Mouse (Mus musculus) hindbrain, embryonic 14.5 days (tissue): ENCODE measurements around the gene Wipf2. TPM values are rescaled to one million over a fixed set of nuclear protein-coding genes. Genes with fewer than 3 reads are reported as not detected.

ENCODE experiments used
- ATAC-seq: fragments of 200-750 bp; cut with Nextera tagmentation; 2 replicates; pipeline ENCODE4 v1.8.0; 2017; ENCODE audit warnings: moderate number of reproducible peaks, mild to moderate bottlenecking, moderate TSS enrichment, moderate library complexity; ENCODE audit not compliant: low FRiP score
- DNase-seq: peaks from one replicate; pipeline ENCODE4 v3.0.0-alpha.2; 2015; ENCODE audit warnings: low spot score
- H3K27ac ChIP-seq: fragments of 300-500 bp; sonication (generic); 2 replicates; pipeline ENCODE4 v1.5.1; 2014; ENCODE audit warnings: mild to moderate bottlenecking, moderate library complexity
- H3K27me3 ChIP-seq: fragments of 300-500 bp; sonication (generic); 2 replicates; pipeline ENCODE4 v1.6.1; 2014; ENCODE audit warnings: mild to moderate bottlenecking, low read length, mixed read lengths; ENCODE audit not compliant: control insufficient read depth, insufficient read depth
- H3K36me3 ChIP-seq: fragments of 300-500 bp; sonication (generic); replicated peaks from 2 replicates; pipeline ENCODE4 v1.6.1; 2014; ENCODE audit not compliant: control insufficient read depth, insufficient read depth
- H3K4me1 ChIP-seq: fragments of 300-500 bp; sonication (generic); replicated peaks from 2 replicates; pipeline ENCODE4 v1.6.1; 2014; ENCODE audit warnings: antibody characterized with exemption, low read length, mixed read lengths; ENCODE audit not compliant: control insufficient read depth, insufficient read depth
- H3K4me2 ChIP-seq: fragments of 300-500 bp; sonication (generic); replicated peaks from 2 replicates; pipeline ENCODE4 v1.6.1; 2014; ENCODE audit warnings: mild to moderate bottlenecking, moderate library complexity
- H3K4me3 ChIP-seq: fragments of 300-500 bp; sonication (generic); replicated peaks from 2 replicates; pipeline ENCODE4 v1.5.1; 2014; ENCODE audit warnings: mild to moderate bottlenecking, low read length
- H3K9ac ChIP-seq: fragments of 300-500 bp; sonication (generic); 2 replicates; pipeline ENCODE4 v1.6.1; 2014
- H3K9me3 ChIP-seq: fragments of 300-500 bp; sonication (generic); 2 replicates; pipeline ENCODE4 v1.6.1; 2016; ENCODE audit warnings: low read length; ENCODE audit not compliant: control insufficient read depth
- WGBS: fragments of 180-500 bp; shearing (Covaris S2); extraction: QIAGEN DNeasy Blood & Tissue Kit; methylation state at CpG from one replicate; pipeline ENCODE4 v1.1.7; 2014; 5-methylcytosine and 5-hydroxymethylcytosine counted together
- polyA plus RNA-seq: library from polyadenylated mRNA; unstranded; fragments of >200 nt; fragmentation: Nextera tagmentation; extraction: Ambion mirVana; gene quantifications from 2 replicates; pipeline ENCODE4 v1.2.1, GENCODE M21; 2014

Gene Wipf2
- polyA plus RNA-seq, 1 experiment from 2014 or later = 4.7 TPM

DNA sequence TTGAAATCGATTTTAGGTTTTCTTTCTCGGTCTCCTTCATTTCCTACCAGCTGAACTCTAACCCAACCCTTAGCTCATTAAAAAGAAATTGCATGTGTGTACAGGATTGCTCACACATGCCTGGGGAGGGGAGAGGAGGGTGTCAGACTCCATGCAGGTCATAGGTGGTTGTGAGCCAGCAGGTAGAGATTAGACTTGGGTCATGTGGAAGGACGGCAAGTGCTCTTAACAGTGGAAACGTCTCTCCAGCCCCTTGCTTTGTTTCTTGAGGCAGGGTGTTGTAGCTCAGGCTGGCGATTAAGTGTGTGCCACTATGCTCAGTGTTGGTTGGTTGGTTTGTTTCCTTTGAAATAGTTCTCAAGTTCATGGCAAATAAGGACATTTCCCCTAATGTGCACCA lies 7.4 kb downstream of the Wipf2 start:
- Histone ChIP-seq H3K27ac (no peak overlapping the region), H3K27me3 (no peaks in the 10 kb centered on the region), H3K9me3 (no peaks in the 10 kb centered on the region), H3K4me3 (no peak overlapping the region), H3K4me1 (peaks cover 3% of the 10 kb centered on the region; the same call in 1 of the 2 replicates), H3K36me3 (peaks cover 34% of the 10 kb centered on the region), H3K4me2 (no peak overlapping the region), H3K9ac (no peak overlapping the region)
- DNase-seq (no peak), ATAC-seq (no peak)
- WGBS = 83% methylated on average over 5 of the region's 5 CpGs

DNA sequence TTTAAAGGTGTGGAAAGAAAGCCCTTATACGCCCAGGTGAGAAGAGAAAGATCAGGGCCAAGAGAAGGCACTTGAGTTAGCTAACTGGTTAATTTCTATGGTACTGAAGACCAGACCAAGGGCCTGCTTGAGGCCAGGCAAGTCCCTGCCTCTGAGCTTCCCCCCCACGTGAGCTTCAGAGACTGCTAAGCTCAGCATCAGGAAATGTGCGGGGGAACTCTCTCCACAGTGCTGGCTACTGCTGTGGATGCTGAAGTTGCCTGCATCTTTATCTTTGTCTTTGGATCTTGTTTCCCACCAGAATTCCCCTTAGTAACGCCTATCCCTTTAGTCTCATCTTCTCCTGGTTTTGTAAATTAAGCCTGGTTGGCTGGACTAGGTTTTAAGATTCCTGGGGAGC lies 8.0 kb downstream of the Wipf2 start:
- Histone ChIP-seq H3K27ac (no peak overlapping the region), H3K9ac (peak overlapping the region; percentile 20), H3K4me1 (peaks cover 3% of the 10 kb centered on the region; the same call in 1 of the 2 replicates), H3K9me3 (no peaks in the 10 kb centered on the region), H3K36me3 (peaks cover 33% of the 10 kb centered on the region), H3K4me3 (no peak overlapping the region), H3K27me3 (no peaks in the 10 kb centered on the region), H3K4me2 (no peak overlapping the region)
- no peak for DNase-seq
- WGBS = 71% methylated on average over 4 of the region's 4 CpGs
- no peak for ATAC-seq

DNA sequence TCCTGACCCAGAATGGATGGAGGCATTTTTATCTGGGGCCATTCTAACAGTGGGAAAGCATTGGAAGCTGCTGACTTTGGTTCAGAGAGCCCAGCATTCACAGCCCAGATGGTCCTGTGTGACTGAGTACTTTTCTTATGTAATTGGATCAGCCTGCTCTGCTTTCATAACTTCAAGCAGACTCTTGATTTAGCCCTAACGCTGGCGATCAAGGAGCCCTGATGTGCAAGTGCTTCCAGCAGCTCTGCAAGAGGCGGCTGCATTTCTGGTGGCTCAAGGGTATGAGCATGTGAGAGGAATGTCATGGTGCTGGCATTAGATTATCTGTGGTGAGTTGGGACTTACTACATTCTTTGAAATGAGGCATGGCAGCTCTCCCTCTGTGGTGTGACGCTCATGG lies 8.6 kb downstream of the Wipf2 start:
- Histone ChIP-seq H3K4me1 (peaks cover 3% of the 10 kb centered on the region; the same call in 1 of the 2 replicates), H3K9me3 (no peaks in the 10 kb centered on the region), H3K4me3 (no peak overlapping the region), H3K4me2 (no peak overlapping the region), H3K9ac (peak overlapping the region; percentile 20), H3K27ac (no peak overlapping the region), H3K27me3 (no peaks in the 10 kb centered on the region), H3K36me3 (peaks cover 29% of the 10 kb centered on the region)
- no peak for ATAC-seq
- 78% methylated on average over 4 of the region's 4 CpGs for WGBS
- no peak for DNase-seq

DNA sequence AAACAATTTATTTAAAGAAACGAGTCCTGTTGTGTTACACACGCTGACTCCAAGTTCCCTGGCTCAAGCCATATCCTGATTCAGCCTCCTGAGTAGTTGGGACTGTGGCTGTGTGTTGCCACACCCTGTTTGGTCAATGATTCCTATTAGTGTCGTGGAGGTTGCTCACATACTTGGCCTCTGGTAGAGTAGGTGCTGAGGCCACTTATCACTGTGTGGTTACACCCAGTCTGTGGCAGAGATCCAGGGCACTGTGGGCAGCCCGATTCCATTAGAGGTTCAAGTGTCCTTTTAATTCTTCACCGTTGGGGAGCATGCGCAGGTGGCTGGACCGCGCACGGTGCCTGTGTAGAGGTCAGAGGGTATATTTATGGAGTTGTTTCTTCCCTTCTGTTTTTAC lies 10.5 kb downstream of the Wipf2 start:
- Histone ChIP-seq H3K27ac (no peak overlapping the region), H3K9ac (no peak overlapping the region), H3K4me3 (no peak overlapping the region), H3K27me3 (no peaks in the 10 kb centered on the region), H3K9me3 (no peaks in the 10 kb centered on the region), H3K4me2 (no peak overlapping the region), H3K36me3 (peaks cover 11% of the 10 kb centered on the region), H3K4me1 (no peaks in the 10 kb centered on the region)
- ATAC-seq (no peak), DNase-seq (no peak)
- WGBS = 96% methylated on average over 9 of the region's 9 CpGs

DNA sequence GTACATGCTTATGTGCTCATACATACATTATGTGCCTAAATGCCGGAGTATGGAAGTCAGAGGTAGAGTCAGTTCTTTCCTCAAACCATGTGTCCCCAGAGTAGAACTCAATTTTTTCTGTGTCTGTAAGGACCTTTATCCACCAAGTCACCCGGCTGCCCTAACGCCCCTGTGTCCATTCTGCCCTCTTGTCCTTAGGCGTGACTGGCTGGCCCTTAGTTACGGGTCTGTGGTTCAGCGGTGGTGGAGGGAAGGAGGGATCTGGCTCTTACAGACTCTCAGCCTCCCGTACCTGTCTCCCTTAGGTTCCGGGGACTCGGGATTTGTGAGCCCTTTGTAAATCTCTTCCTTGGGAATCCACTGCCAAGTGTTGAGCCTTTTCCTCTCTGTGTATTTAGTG lies 13.6 kb downstream of the Wipf2 start:
- Histone ChIP-seq H3K27ac (no peak overlapping the region), H3K9ac (no peak overlapping the region), H3K4me2 (no peak overlapping the region), H3K27me3 (no peaks in the 10 kb centered on the region), H3K4me1 (no peaks in the 10 kb centered on the region), H3K9me3 (no peaks in the 10 kb centered on the region), H3K36me3 (no peaks in the 10 kb centered on the region; the same call in none of the 2 replicates), H3K4me3 (no peak overlapping the region)
- WGBS = 64% methylated on average over 9 of the region's 9 CpGs
- ATAC-seq = no peak
- DNase-seq = no peak

DNA sequence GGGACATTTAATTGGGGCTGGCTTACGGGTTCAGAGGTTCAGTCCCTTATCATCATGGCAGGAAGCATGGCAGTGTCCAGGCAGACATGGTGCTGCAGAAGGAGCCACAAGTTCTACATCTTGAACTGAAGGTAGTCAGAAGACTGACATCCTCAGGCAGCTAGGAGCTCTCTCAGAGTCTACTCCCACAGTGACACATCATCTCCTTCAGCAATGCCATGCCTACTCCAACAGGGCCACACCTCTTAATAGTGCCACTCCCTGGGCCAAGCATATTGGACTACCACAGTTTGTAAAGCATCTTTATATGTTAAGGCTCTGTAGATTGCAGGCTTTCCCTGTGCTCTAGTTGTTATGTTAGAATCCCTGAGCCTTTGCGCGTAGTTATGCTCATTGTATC lies 24.3 kb downstream of the Wipf2 start:
- ATAC-seq = no peak
- DNase-seq = no peak
- no peak overlapping the region for H3K27ac ChIP-seq
- no peak overlapping the region for H3K9ac ChIP-seq
- H3K9me3 ChIP-seq = no peaks in the 10 kb centered on the region
- 94% methylated on average over 3 of the region's 3 CpGs for WGBS
- peaks cover 83% of the 10 kb centered on the region for H3K36me3 ChIP-seq
- H3K27me3 ChIP-seq = no peaks in the 10 kb centered on the region
- H3K4me3 ChIP-seq = no peak overlapping the region
- no peaks in the 10 kb centered on the region for H3K4me1 ChIP-seq
- no peak overlapping the region for H3K4me2 ChIP-seq

DNA sequence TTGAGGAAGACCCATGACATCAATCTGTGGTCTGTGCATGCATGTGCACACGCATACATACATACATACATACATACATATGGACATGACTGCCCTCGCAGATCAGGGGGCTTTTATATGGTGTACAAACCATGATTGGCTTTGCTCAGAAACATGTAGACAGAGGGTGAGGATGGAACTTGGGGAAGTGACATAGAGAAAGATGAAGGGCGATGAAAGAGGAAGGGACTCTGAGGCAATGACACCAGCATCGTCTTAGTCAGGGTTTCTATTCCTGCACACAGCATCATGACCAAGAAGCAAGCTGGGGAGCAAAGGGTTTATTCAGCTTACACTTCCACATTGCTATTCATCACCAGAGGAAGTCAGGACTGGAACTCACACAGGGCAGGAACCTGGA lies 25.6 kb downstream of the Wipf2 start:
- WGBS = 93% methylated on average over 4 of the region's 4 CpGs
- H3K27me3 ChIP-seq = no peaks in the 10 kb centered on the region
- peaks cover 91% of the 10 kb centered on the region for H3K36me3 ChIP-seq
- no peak for DNase-seq
- H3K4me3 ChIP-seq = no peak overlapping the region
- H3K9me3 ChIP-seq = no peaks in the 10 kb centered on the region
- H3K4me2 ChIP-seq = no peak overlapping the region
- H3K9ac ChIP-seq = no peak overlapping the region
- H3K4me1 ChIP-seq = no peaks in the 10 kb centered on the region
- no peak for ATAC-seq
- no peak overlapping the region for H3K27ac ChIP-seq

DNA sequence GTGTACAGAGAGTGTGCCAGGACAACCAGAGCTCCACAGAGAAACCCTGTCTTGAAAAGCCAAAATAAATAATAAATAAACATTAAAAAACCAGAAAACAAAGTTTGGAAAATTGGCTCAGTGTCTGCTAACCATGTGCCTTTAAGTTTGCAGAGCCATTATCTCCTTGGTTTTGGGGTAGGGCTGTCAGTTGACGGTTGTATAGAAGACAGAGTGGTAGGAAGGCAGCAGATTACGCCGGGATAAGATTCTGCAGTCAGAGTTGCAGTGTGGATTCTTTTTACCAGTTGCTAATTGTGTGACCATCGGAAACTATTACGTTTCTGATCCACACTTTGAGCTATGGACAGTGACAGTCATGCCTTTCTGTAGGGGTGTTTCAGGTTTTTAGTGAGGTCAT lies 26.5 kb downstream of the Wipf2 start:
- no peak overlapping the region for H3K27ac ChIP-seq
- no peak overlapping the region for H3K9ac ChIP-seq
- no peaks in the 10 kb centered on the region for H3K4me1 ChIP-seq
- H3K36me3 ChIP-seq = peaks cover 94% of the 10 kb centered on the region
- H3K4me2 ChIP-seq = no peak overlapping the region
- no peak for ATAC-seq
- H3K9me3 ChIP-seq = no peaks in the 10 kb centered on the region
- no peaks in the 10 kb centered on the region for H3K27me3 ChIP-seq
- DNase-seq = no peak
- H3K4me3 ChIP-seq = no peak overlapping the region
- WGBS = 93% methylated on average over 5 of the region's 5 CpGs

DNA sequence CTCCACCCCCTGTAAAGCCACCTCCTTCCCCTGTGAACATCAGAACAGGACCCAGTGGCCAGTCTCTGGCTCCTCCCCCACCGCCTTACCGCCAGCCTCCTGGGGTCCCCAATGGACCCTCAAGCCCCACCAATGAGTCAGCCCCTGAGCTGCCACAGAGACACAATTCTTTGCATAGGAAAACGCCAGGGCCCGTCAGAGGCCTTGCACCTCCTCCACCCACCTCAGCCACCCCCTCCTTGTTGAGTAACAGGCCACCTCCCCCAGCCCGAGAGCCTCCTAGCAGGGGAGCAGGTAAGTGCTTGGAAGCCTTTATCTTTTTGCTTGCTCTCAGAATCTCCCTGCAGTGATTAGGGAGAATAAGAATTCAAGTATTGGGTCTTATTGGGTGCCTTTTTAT lies 29.0 kb downstream of the Wipf2 start:
- 49% methylated on average over 5 of the region's 5 CpGs for WGBS
- no peaks in the 10 kb centered on the region for H3K9me3 ChIP-seq
- no peaks in the 10 kb centered on the region for H3K27me3 ChIP-seq
- H3K4me3 ChIP-seq = no peak overlapping the region
- H3K36me3 ChIP-seq = peaks cover 97% of the 10 kb centered on the region
- ATAC-seq (no peak), DNase-seq (no peak)
- H3K4me1 ChIP-seq = no peaks in the 10 kb centered on the region
- H3K9ac ChIP-seq = no peak overlapping the region
- no peak overlapping the region for H3K27ac ChIP-seq
- H3K4me2 ChIP-seq = no peak overlapping the region

DNA sequence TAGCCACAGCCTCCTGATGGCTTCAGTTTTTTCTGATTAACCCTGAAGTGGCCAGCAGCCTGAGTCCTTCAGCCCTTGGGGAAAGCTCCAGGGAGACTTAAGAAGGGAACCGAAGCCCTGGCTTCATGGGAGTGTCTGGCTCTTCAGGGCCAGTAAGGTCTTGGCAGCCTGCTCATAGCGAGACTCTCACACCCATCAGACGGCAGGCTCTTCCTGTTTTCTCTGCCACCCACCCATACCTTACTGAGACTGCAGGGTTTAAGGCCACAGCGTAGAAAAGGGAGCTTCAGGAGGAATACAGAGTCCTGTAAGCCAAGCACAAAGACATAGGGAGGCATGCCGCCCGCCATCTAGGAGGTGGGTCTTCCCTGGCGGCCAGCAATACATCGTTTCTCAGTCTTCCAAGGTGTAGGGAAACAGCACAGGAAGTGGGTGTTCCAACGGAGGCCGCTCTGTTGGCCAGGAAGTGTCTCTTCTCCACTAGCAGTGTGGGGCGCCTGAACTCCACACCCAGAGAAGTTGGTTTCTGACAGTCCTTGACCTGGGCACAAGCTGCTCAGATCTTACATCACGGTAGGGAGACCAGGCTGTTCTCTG lies 37.2 kb downstream of the Wipf2 start:
- 86% methylated on average over 12 of the region's 12 CpGs for WGBS
- no peak overlapping the region for H3K4me2 ChIP-seq
- DNase-seq (no peak), ATAC-seq (no peak)
- H3K36me3 ChIP-seq = peaks cover 93% of the 10 kb centered on the region
- no peaks in the 10 kb centered on the region for H3K4me1 ChIP-seq
- no peak overlapping the region for H3K27ac ChIP-seq
- no peaks in the 10 kb centered on the region for H3K9me3 ChIP-seq
- H3K4me3 ChIP-seq = no peak overlapping the region
- no peak overlapping the region for H3K9ac ChIP-seq
- no peaks in the 10 kb centered on the region for H3K27me3 ChIP-seq
